Mouse (Mus musculus) forebrain, embryonic 14.5 days (tissue): ENCODE measurements around the gene Gsk3a. TPM values are rescaled to one million over a fixed set of nuclear protein-coding genes. Genes with fewer than 3 reads are reported as not detected.

ENCODE experiments used
- ATAC-seq: fragments of 200-750 bp; cut with Nextera tagmentation; 2 replicates; pipeline ENCODE4 v1.8.0; 2017; ENCODE audit warnings: mild to moderate bottlenecking, moderate library complexity
- DNase-seq: peaks from one replicate; pipeline ENCODE4 v3.0.0-alpha.2; 2015; ENCODE audit warnings: low spot score
- H3K27ac ChIP-seq: fragments of 300-500 bp; sonication (generic); 2 replicates; pipeline ENCODE4 v1.5.1; 2014; ENCODE audit warnings: low read depth, mild to moderate bottlenecking, control low read depth, low read length, moderate library complexity
- H3K27me3 ChIP-seq: fragments of 300-500 bp; sonication (generic); replicated peaks from 2 replicates; pipeline ENCODE4 v1.6.1; 2014; ENCODE audit warnings: low read length, control low read depth, mixed read lengths; ENCODE audit not compliant: control insufficient read depth, insufficient read depth
- H3K36me3 ChIP-seq: fragments of 300-500 bp; sonication (generic); 2 replicates; pipeline ENCODE4 v1.6.1; 2014; ENCODE audit warnings: low read length, control low read depth; ENCODE audit not compliant: control insufficient read depth, insufficient read depth
- H3K4me1 ChIP-seq: fragments of 300-500 bp; sonication (generic); 2 replicates; pipeline ENCODE4 v1.6.1; 2014; ENCODE audit warnings: antibody characterized with exemption, low read length, control low read depth; ENCODE audit not compliant: control insufficient read depth, insufficient read depth
- H3K4me2 ChIP-seq: fragments of 300-500 bp; sonication (generic); 2 replicates; pipeline ENCODE4 v1.6.1; 2014; ENCODE audit warnings: mild to moderate bottlenecking, control low read depth, low read length
- H3K4me3 ChIP-seq: fragments of 300-500 bp; sonication (generic); 2 replicates; pipeline ENCODE4 v1.5.1; 2014; ENCODE audit warnings: low read depth, low read length, control low read depth
- H3K9ac ChIP-seq: fragments of 300-500 bp; sonication (generic); 2 replicates; pipeline ENCODE4 v1.6.1; 2014; ENCODE audit warnings: mild to moderate bottlenecking, low read length, control low read depth, moderate library complexity
- H3K9me3 ChIP-seq: fragments of 300-500 bp; sonication (generic); replicated peaks from 2 replicates; pipeline ENCODE4 v1.6.1; 2016; ENCODE audit warnings: low read length, control low read depth, mixed read lengths; ENCODE audit not compliant: control insufficient read depth
- WGBS: fragments of 180-500 bp; shearing (Covaris S2); extraction: QIAGEN DNeasy Blood & Tissue Kit; methylation state at CpG from one replicate; pipeline ENCODE4 v1.1.7; 2014; 5-methylcytosine and 5-hydroxymethylcytosine counted together
- polyA plus RNA-seq: library from polyadenylated mRNA; unstranded; fragments of >200 nt; fragmentation: Nextera tagmentation; extraction: Ambion mirVana; gene quantifications from 2 replicates; pipeline ENCODE4 v1.2.1, GENCODE M21; 2014

Gene Gsk3a
- polyA plus RNA-seq, 1 experiment from 2014 or later = 20.2 TPM

DNA sequence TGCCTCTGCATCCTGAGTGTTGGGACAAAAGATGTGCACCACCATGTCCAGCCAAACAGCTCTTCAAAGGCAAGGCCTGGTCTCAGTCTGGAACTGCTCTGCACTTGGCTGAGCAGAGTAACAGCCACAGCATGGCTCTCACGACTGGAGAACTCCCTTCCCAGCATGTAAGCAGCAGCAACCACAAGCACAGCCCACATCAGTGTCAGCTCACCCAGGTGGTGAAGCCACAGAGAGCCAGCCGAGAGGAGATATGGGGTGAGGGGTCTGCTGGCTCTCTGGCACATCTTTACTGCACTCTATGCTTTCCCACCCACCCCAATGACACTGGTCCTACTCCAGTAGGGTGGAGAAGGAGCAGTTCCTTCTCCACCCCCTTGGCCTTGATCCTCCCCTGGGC, 4.6 kb downstream of the Gsk3a start:
- DNase-seq = no peak
- no peaks in the 10 kb centered on the region for H3K9me3 ChIP-seq
- H3K36me3 ChIP-seq = peaks cover 71% of the 10 kb centered on the region
- peaks cover 10% of the 10 kb centered on the region; the same call in 1 of the 2 replicates for H3K4me1 ChIP-seq
- H3K27me3 ChIP-seq = no peaks in the 10 kb centered on the region
- H3K4me3 ChIP-seq = no peak overlapping the region
- ATAC-seq = no peak
- WGBS = 86% methylated on average over 2 of the region's 2 CpGs
- no peak overlapping the region for H3K27ac ChIP-seq
- no peak overlapping the region for H3K4me2 ChIP-seq
- no peak overlapping the region for H3K9ac ChIP-seq

- 64% methylated on average over 5 of the region's 5 CpGs for WGBS
- no peaks in the 10 kb centered on the region for H3K27me3 ChIP-seq
- H3K27ac ChIP-seq = no peak overlapping the region
- ATAC-seq = no peak
- H3K4me3 ChIP-seq = no peak overlapping the region
- DNase-seq = no peak
- peaks cover 10% of the 10 kb centered on the region; the same call in 1 of the 2 replicates for H3K4me1 ChIP-seq
- H3K9ac ChIP-seq = no peak overlapping the region
- H3K36me3 ChIP-seq = peaks cover 80% of the 10 kb centered on the region
- H3K9me3 ChIP-seq = no peaks in the 10 kb centered on the region
- no peak overlapping the region for H3K4me2 ChIP-seq
These were observed 5.5 kb downstream of the Gsk3a start for GRCm38 (mm10) chr7:25232101-25232648.

DNA sequence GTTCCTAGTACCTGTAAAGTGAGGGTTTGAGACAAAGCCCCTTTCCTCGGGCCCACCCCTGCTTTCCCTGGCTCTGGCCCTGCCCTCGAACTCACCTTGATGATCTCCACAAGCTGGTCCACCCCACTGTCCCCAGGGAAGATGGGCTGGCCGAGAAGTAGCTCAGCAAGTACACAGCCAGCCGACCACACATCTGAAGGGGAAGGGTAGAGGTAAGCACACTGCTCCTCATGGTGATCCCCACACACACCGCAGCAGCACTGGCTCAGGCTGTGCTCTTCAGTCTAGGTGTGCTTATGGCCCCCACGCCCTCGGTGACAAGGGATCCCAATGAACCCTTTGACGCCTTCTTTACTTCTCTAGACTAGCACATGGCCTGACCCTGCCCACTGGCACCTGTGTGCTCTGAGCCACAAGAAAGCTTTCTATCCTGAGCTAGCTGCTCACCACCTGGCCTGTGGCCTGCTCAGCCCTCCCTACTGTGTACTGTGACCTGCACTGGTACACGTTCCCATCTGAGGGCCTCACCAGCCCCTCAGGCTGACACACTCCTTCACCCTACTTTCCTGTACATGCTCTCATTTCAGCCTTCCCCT, 6.9 kb downstream of the Gsk3a start:
- Histone ChIP-seq H3K4me1 (0 out of 2 replicates have a peak, but pooled peaks cover 2% of the 10 kb centered on the region), H3K9ac (no peak overlapping the region), H3K36me3 (peaks cover 94% of the 10 kb centered on the region), H3K27me3 (no peaks in the 10 kb centered on the region), H3K27ac (no peak overlapping the region), H3K4me2 (no peak overlapping the region), H3K9me3 (no peaks in the 10 kb centered on the region), H3K4me3 (no peak overlapping the region)
- DNase-seq = no peak
- ATAC-seq = no peak
- 89% methylated on average over 9 of the region's 9 CpGs for WGBS

GRCm38 (mm10) chr7:25227523-25228300, 9.9 kb downstream of the Gsk3a start:
- Histone ChIP-seq H3K4me2 (no peak overlapping the region), H3K36me3 (peaks cover 89% of the 10 kb centered on the region), H3K27ac (no peak overlapping the region), H3K4me3 (no peak overlapping the region), H3K4me1 (no peaks in the 10 kb centered on the region), H3K9me3 (no peaks in the 10 kb centered on the region), H3K9ac (no peak overlapping the region), H3K27me3 (no peaks in the 10 kb centered on the region)
- WGBS = 89% methylated on average over 1 of the region's 1 CpGs
- ATAC-seq = no peak
- no peak for DNase-seq

- peaks cover 37% of the 10 kb centered on the region for H3K36me3 ChIP-seq
- H3K27me3 ChIP-seq = no peaks in the 10 kb centered on the region
- no peaks in the 10 kb centered on the region for H3K9me3 ChIP-seq
- WGBS = 84% methylated on average over 10 of the region's 10 CpGs
- no peak for DNase-seq
- no peak overlapping the region for H3K27ac ChIP-seq
- ATAC-seq = no peak
- H3K4me3 ChIP-seq = peak overlapping the region; percentile 65; the same call in 1 of the 2 replicates
- H3K4me1 ChIP-seq = peaks cover 22% of the 10 kb centered on the region
- peak overlapping the region; percentile 97 for H3K4me2 ChIP-seq
- H3K9ac ChIP-seq = peak overlapping the region; percentile 78; the same call in 1 of the 2 replicates
These were observed 15.2 kb downstream of the Gsk3a start for GRCm38 (mm10) chr7:25222275-25222967.

- ATAC-seq (peak; percentile 97), DNase-seq (peak; percentile 100)
- H3K4me1 ChIP-seq = peaks cover 22% of the 10 kb centered on the region
- H3K9me3 ChIP-seq = no peaks in the 10 kb centered on the region
- H3K4me2 ChIP-seq = peak within 1 kb of the TSS; percentile 97
- peak within 1 kb of the TSS; percentile 65 for H3K4me3 ChIP-seq
- peaks cover 29% of the 10 kb centered on the region for H3K36me3 ChIP-seq
- peak within 1 kb of the TSS; percentile 86 for H3K27ac ChIP-seq
- H3K27me3 ChIP-seq = no peaks in the 10 kb centered on the region
- peak within 1 kb of the TSS; percentile 78 for H3K9ac ChIP-seq
- WGBS = under 1% methylated on average over 44 of the region's 45 CpGs
These were observed 16.4 kb downstream of the Gsk3a start, which contains the start of gene Zfp526 for GRCm38 (mm10) chr7:25221102-25221883. Gene Zfp526, plus strand, starts transcription at chr7:25221425.

DNA sequence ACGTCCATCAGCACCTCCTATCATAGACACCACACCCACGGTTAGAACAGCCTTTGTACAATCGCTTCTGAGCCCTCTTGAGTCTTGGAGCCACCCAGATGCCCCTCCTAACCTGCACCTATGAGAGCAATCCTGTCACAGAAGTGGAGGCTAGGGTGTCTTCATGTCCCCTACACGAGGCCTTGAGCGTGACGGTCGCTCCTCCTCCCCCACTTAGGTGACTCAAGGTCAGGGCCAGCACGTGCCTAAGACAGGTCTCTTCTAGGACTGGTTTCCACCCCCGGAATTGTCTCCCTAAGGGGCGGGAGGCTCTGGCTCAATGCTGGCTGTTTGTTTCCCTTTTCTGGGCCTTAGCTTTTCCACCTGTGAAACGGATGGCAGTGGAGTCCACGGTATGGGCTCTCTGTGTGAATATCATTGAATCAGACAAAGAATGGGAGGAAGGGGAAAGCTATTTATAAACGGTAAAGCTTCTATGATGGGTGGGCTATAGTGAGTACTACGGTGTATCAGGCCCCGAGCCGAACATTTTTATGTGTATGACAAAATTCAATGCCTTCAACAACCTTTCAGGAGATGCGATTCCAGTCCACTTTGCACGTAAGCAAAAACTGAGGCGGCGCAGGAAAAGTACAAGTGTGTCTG, 17.1 kb downstream of the Gsk3a start, which contains the start of gene Dedd2:
Gene Dedd2 (minus strand): TSS at position 159 of the 645 bp plus-strand sequence.
- Histone ChIP-seq H3K36me3 (peaks cover 21% of the 10 kb centered on the region), H3K9me3 (no peaks in the 10 kb centered on the region), H3K27ac (peak within 1 kb of the TSS; percentile 86), H3K4me1 (peaks cover 22% of the 10 kb centered on the region), H3K4me3 (peak within 1 kb of the TSS; percentile 65), H3K4me2 (peak within 1 kb of the TSS; percentile 97), H3K9ac (peak within 1 kb of the TSS; percentile 83), H3K27me3 (no peaks in the 10 kb centered on the region)
- 6% methylated on average over 20 of the region's 20 CpGs for WGBS
- DNase-seq = peak; percentile 6
- ATAC-seq = peak; percentile 0; the same call in 1 of the 2 replicates
